Mouse (Mus musculus) kidney, adult 2 months (tissue): Measurements from ENCODE around the gene Rhbdf1.

Experiments used
- CTCF ChIP-seq: fragments of 200-500 bp; conservative IDR thresholded peaks from 2 replicates; pipeline ENCODE4 v1.5.1; 2011; ENCODE audit warnings: low read depth, mild to moderate bottlenecking, control low read depth, low read length, moderate library complexity, mixed read lengths; ENCODE audit not compliant: insufficient read depth, insufficient read length
- POLR2A ChIP-seq: fragments of 200-500 bp; IDR thresholded peaks from one replicate; pipeline ENCODE4 v1.6.1; 2011; ENCODE audit warnings: low read depth, low read length, control low read depth

- TF ChIP-seq CTCF = no peak
- no peak for TF ChIP-seq POLR2A
Observed at GRCm38 (mm10) chr11:32218501-32219050, 3.5 kb downstream of the Rhbdf1 start.
